Mouse (Mus musculus) kidney, adult 2 months (tissue): ENCODE data around the gene Fam83g.

Experiments used
- CTCF ChIP-seq: fragments of 200-500 bp; conservative IDR thresholded peaks from 2 replicates; pipeline ENCODE4 v1.5.1; 2011; ENCODE audit warnings: low read depth, mild to moderate bottlenecking, control low read depth, low read length, moderate library complexity, mixed read lengths; ENCODE audit not compliant: insufficient read depth, insufficient read length
- POLR2A ChIP-seq: fragments of 200-500 bp; IDR thresholded peaks from one replicate; pipeline ENCODE4 v1.6.1; 2011; ENCODE audit warnings: low read depth, low read length, control low read depth

- TF ChIP-seq CTCF (no peak), POLR2A (no peak)
Measured at GRCm38 (mm10) chr11:61675332-61675731, 8.6 kb upstream of the Fam83g start.
